Mouse (Mus musculus): ENCODE data around the gene Med18. TPM values are rescaled to one million over a fixed set of nuclear protein-coding genes. Genes with fewer than 3 reads are reported as not detected.

The Med18 gene
- polyA plus RNA-seq, 1 experiment: 3.0 TPM

DNA sequence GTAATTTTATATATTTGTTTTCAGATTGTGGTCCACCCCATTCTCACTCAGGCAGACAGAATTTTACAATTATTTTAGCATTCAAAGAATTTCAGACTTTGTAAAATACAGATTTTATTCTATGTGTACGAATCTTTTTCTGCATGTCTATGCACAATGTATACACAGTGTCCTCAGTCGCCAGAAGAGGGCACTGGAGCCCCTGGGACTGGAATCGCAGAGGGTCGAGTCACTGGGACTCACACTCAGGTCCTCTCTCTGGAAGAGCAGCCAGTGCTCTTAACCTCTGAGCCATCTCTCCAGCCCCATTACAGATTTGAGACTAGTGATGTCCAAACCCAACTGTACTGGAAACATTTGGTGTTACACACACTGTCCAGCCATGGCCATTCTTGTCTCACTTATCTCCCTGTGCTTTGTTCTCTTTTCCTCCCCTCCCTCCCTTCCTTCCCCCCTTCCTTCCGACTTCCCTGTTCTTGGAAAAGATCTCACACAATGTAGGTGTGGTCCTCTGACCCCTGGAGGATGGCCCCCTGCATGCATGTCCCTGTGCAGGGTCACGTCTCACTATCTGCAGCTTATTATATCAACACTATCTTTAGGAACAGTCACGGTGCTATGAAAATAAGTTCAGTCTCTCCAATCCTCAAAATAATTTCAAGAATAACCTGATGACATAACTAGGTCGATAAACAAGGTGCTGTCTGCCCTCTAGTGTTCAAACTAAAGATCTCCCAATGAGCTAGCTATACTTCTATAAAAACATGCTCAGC, 52.2 kb downstream of the Med18 start:
- Histone ChIP-seq H3K27me3 (ENCODE audit: control insufficient read depth, insufficient read depth, low read length) (no peaks in the 10 kb centered on the region), H3K27ac (ENCODE audit: insufficient read depth, low read length) (no peak overlapping the region), H3K36me3 (ENCODE audit: control insufficient read depth, insufficient read depth, low read length) (no peaks in the 10 kb centered on the region), H3K4me3 (ENCODE audit: extremely low read depth, insufficient read depth, insufficient read length) (no peak overlapping the region), H3K4me1 (ENCODE audit: control insufficient read depth, insufficient read depth, insufficient read length) (no peaks in the 10 kb centered on the region)
- DNase-seq (ENCODE audit: low read depth in 1 of 2, low spot score in 2 of 2): peak in 1 of 2 experiments; percentile 32
- TF ChIP-seq POLR2A (IDR thresholded peaks at IDR 0.05; ENCODE audit: low read depth, low read length) (no peak), CTCF (IDR thresholded peaks at IDR 0.05; ENCODE audit: extremely low read depth, insufficient read depth, insufficient read length, insufficient replicate concordance) (0 out of 2 replicates have a peak, but pooled peaks have one; percentile 10)
- 54% methylated on average over 8 of the region's 8 CpGs for WGBS

DNA sequence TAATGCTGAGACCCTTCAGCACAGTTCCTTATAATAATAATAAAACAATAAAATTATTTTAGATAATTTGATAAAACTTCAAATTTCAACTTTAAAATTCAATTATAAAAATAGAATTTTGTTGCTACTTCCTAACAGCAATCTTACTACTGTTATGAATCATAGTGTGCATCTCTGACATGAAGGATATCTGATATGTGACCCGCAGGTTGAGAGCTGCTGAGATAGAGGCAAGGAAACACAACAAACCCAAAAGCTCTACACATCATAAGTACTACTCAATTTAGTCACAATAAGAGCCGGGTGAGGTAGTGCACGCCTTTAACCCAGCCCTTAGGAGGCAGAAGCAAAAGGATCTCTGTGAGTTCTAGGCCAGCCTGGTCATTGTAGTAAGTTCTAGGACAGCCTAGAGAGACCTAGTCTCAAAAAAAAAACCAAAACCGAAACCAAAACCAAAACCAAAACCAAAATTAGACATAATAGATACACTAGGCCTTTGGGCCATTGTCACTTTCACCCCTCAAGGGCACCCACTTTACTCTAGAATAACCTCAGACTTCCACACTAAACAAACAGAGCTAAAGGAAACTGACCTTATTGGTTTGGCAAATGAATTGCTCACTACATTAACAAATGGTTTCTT, 54.0 kb downstream of the Med18 start:
- no peak for DNase-seq (ENCODE audit: low read depth in 1 of 2, low spot score in 2 of 2)
- WGBS: 79% methylated on average over 4 of the region's 4 CpGs
- Histone ChIP-seq H3K4me1 (ENCODE audit: control insufficient read depth, insufficient read depth, insufficient read length) (no peaks in the 10 kb centered on the region), H3K27ac (ENCODE audit: insufficient read depth, low read length) (no peak overlapping the region), H3K36me3 (ENCODE audit: control insufficient read depth, insufficient read depth, low read length) (no peaks in the 10 kb centered on the region), H3K27me3 (ENCODE audit: control insufficient read depth, insufficient read depth, low read length) (no peaks in the 10 kb centered on the region), H3K4me3 (ENCODE audit: extremely low read depth, insufficient read depth, insufficient read length) (no peak overlapping the region)
- no peak for TF ChIP-seq CTCF (IDR thresholded peaks at IDR 0.05; ENCODE audit: extremely low read depth, insufficient read depth, insufficient read length, insufficient replicate concordance)
- no peak for TF ChIP-seq POLR2A (IDR thresholded peaks at IDR 0.05; ENCODE audit: low read depth, low read length)

Other genes starting within 250 kb of the Med18 start
- gene Gmeb1, start 202.3 kb downstream of the Med18 start, polyA plus RNA-seq (2012; rRNA removed): 12.0 and 14.3 TPM in 2 replicates
- 6.9 and 7.5 TPM in 2 replicates for gene Taf12, start 189.5 kb downstream of the Med18 start, polyA plus RNA-seq (2012; rRNA removed)
- gene Rab42, start 160.5 kb downstream of the Med18 start, polyA plus RNA-seq (2012; rRNA removed): 1.2 and 2.0 TPM in 2 replicates
- gene Trnau1ap, start 134.4 kb downstream of the Med18 start, polyA plus RNA-seq (2012; rRNA removed): 16.0 and 19.6 TPM in 2 replicates
- gene Rcc1, start 110.3 kb downstream of the Med18 start, polyA plus RNA-seq (2012; rRNA removed): 10.5 and 11.5 TPM in 2 replicates
- gene Phactr4, start 41.4 kb downstream of the Med18 start, polyA plus RNA-seq (2012; rRNA removed): 5.5 and 5.7 TPM in 2 replicates
- 9.3 and 9.4 TPM in 2 replicates for gene Sesn2, start 46.6 kb upstream of the Med18 start, polyA plus RNA-seq (2012; rRNA removed)
- 69.5 and 73.4 TPM in 2 replicates for gene Atpif1, start 69.7 kb upstream of the Med18 start, polyA plus RNA-seq (2012; rRNA removed)
- gene Dnajc8, start 71.6 kb upstream of the Med18 start, polyA plus RNA-seq (2012; rRNA removed): 17.8 and 18.2 TPM in 2 replicates
- gene Ptafr, start 100.1 kb upstream of the Med18 start, polyA plus RNA-seq (2012; rRNA removed): 10.5 and 10.6 TPM in 2 replicates
- gene Eya3, start 175.1 kb upstream of the Med18 start, polyA plus RNA-seq (2012; rRNA removed): 21.3 and 22.0 TPM in 2 replicates